ENCODE assay signal across 22 mouse cellular contexts in genomic region chr15:24990082-24990786, GRCm38 (mm10).
DNase-seq lines count a peak whose midpoint lies in the region; ATAC-seq and TF ChIP-seq lines count a peak whose summit lies in the region.
"Had no signal": no experiment of that assay in that cellular context is flagged by ENCODE, and none has a peak within 500 bp of the region (broad histone marks: within the 10 kb centered on the region; RNA-seq: fewer than 3 reads in every experiment).

No protein-coding gene starts in this region.

- no peak overlapping the region for H3K9ac ChIP-seq in forebrain, embryonic 14.5 days (ENCODE audit: low read length)
- H3K9ac ChIP-seq in forebrain, embryonic 12.5 days, result no peak overlapping the region
- no peak overlapping the region for H3K9ac ChIP-seq in forebrain, embryonic 16.5 days (replicated peaks; ENCODE audit: low read depth, low read length)
- H3K9ac ChIP-seq: hindbrain, embryonic 13.5 days; liver, embryonic 15.5 days had no signal

- no peak for TF ChIP-seq CTCF in left cerebral cortex, adult 2 months (IDR thresholded peaks at IDR 0.05)

- no peaks in the 10 kb centered on the region for H3K36me3 ChIP-seq in forebrain, embryonic 14.5 days (ENCODE audit: control insufficient read depth, insufficient read depth, low read length)
- no peaks in the 10 kb centered on the region for H3K36me3 ChIP-seq in forebrain, embryonic 12.5 days (replicated peaks)
- no peaks in the 10 kb centered on the region for H3K36me3 ChIP-seq in forebrain, embryonic 16.5 days (ENCODE audit: control insufficient read depth, insufficient read depth)
- H3K36me3 ChIP-seq: heart, embryonic 10.5 days; hindbrain, embryonic 13.5 days; liver, embryonic 15.5 days had no signal

- no peak overlapping the region for H3K4me3 ChIP-seq in forebrain, embryonic 14.5 days (ENCODE audit: low read depth, low read length)
- H3K4me3 ChIP-seq in forebrain, embryonic 12.5 days (replicated peaks), result no peak overlapping the region
- no peak overlapping the region for H3K4me3 ChIP-seq in left cerebral cortex, adult 2 months
- no peak overlapping the region for H3K4me3 ChIP-seq in forebrain, embryonic 16.5 days (replicated peaks; ENCODE audit: low read length)
- H3K4me3 ChIP-seq: heart, embryonic 10.5 days; hindbrain, embryonic 13.5 days; liver, embryonic 15.5 days had no signal

- H3K27ac ChIP-seq in forebrain, embryonic 14.5 days (ENCODE audit: low read depth, low read length), result no peak overlapping the region
- no peak overlapping the region for H3K27ac ChIP-seq in forebrain, embryonic 12.5 days
- peak overlapping the region; percentile 33 for H3K27ac ChIP-seq in left cerebral cortex, adult 2 months
- no peak overlapping the region for H3K27ac ChIP-seq in forebrain, embryonic 16.5 days (ENCODE audit: low read length)
- H3K27ac ChIP-seq: heart, embryonic 10.5 days; hindbrain, embryonic 13.5 days; liver, embryonic 15.5 days had no signal

- H3K4me1 ChIP-seq in forebrain, embryonic 14.5 days (ENCODE audit: control insufficient read depth, insufficient read depth, low read length), result peaks cover 6% of the 10 kb centered on the region
- H3K4me1 ChIP-seq in forebrain, embryonic 12.5 days, result no peaks in the 10 kb centered on the region
- H3K4me1 ChIP-seq in forebrain, embryonic 16.5 days (replicated peaks; ENCODE audit: control insufficient read depth, insufficient read depth, low read length), result no peaks in the 10 kb centered on the region
- H3K4me1 ChIP-seq: heart, embryonic 10.5 days; hindbrain, embryonic 13.5 days; liver, embryonic 15.5 days had no signal

- intact Hi-C loops in left cerebral cortex, adult 2 months (cut with DNase I), result loop anchor here (2.0 kb wide), 1 partner anchor 421 kb away; no protein-coding TSS in a partner anchor
- intact Hi-C loops in left cerebral cortex, postnatal 4 days (cut with DNase I), result no loop called here

- H3K27me3 ChIP-seq in forebrain, embryonic 14.5 days (replicated peaks; ENCODE audit: control insufficient read depth, insufficient read depth, low read length), result no peaks in the 10 kb centered on the region
- no peaks in the 10 kb centered on the region for H3K27me3 ChIP-seq in forebrain, embryonic 12.5 days
- H3K27me3 ChIP-seq in forebrain, embryonic 16.5 days (replicated peaks; ENCODE audit: control insufficient read depth, insufficient read depth, low read length), result no peaks in the 10 kb centered on the region
- H3K27me3 ChIP-seq: hindbrain, embryonic 13.5 days; liver, embryonic 15.5 days had no signal

- H3K4me2 ChIP-seq in forebrain, embryonic 14.5 days (ENCODE audit: low read length), result no peak overlapping the region
- no peak overlapping the region for H3K4me2 ChIP-seq in forebrain, embryonic 12.5 days
- no peak overlapping the region for H3K4me2 ChIP-seq in forebrain, embryonic 16.5 days (ENCODE audit: low read length)
- H3K4me2 ChIP-seq: hindbrain, embryonic 13.5 days; liver, embryonic 15.5 days had no signal

- DNase-seq in forebrain, embryonic 14.5 days (ENCODE audit: low spot score), result peak; percentile 70
- DNase-seq in left cerebral cortex, adult 2 months (ENCODE audit: extremely low spot score in 1 of 2, low spot score in 2 of 2), result no peak
- no peak for DNase-seq in left cerebral cortex, postnatal 4 days
- peak; percentile 3 for DNase-seq in A20 (ENCODE audit: low read depth, low spot score)
- no peak for DNase-seq in heart, adult 18-20 months
- no peak for DNase-seq in thymus, postnatal 4 days
- DNase-seq: adrenal gland, postnatal 25 days; B cell, adult 2 months; cerebellum, adult 8-10 months; embryo, embryonic 11 days; gastrocnemius, postnatal 36 days; heart, postnatal 10 days; kidney, postnatal 14 days; lung, postnatal 14 days had no signal

- ATAC-seq in forebrain, embryonic 14.5 days, result no peak
- ATAC-seq in forebrain, embryonic 12.5 days (ENCODE audit: low FRiP score), result no peak
- ATAC-seq in forebrain, embryonic 16.5 days, result peak; percentile 49; the same call in 1 of the 2 replicates
- ATAC-seq: activated CD4-positive, CD25-positive, alpha-beta regulatory T cell, adult 4 months; intestine, postnatal 0 days; Patski had no signal

- 59% methylated on average over 5 of the region's 5 CpGs for WGBS in forebrain, embryonic 14.5 days
- WGBS in forebrain, embryonic 12.5 days, result 58% methylated on average over 5 of the region's 5 CpGs
- WGBS in forebrain, embryonic 16.5 days, result 44% methylated on average over 5 of the region's 5 CpGs

- H3K9me3 ChIP-seq in forebrain, embryonic 14.5 days (replicated peaks; ENCODE audit: control insufficient read depth, low read length), result no peaks in the 10 kb centered on the region
- no peaks in the 10 kb centered on the region for H3K9me3 ChIP-seq in forebrain, embryonic 12.5 days
- no peaks in the 10 kb centered on the region for H3K9me3 ChIP-seq in forebrain, embryonic 16.5 days (ENCODE audit: control insufficient read depth, low read length)
- H3K9me3 ChIP-seq: heart, embryonic 10.5 days; hindbrain, embryonic 13.5 days; liver, embryonic 15.5 days had no signal

Comparison
In these comparisons a context has a peak if more than half of its experiments do, and no peak if none do; other contexts are left out.
1. DNase-seq: peak in forebrain, embryonic 14.5 days (single experiment) and A20 (single experiment); none in left cerebral cortex, adult 2 months (0 of 2), left cerebral cortex, postnatal 4 days (single experiment), heart, adult 18-20 months (0 of 2) and thymus, postnatal 4 days (single experiment).